Mouse (Mus musculus): ENCODE results near the gene Agpat4. TPM values are rescaled to one million over a fixed set of nuclear protein-coding genes. Genes with fewer than 3 reads are reported as not detected.

Gene Agpat4
- polyA plus RNA-seq, 1 experiment: 1.0 TPM

GRCm38 (mm10) chr17:12163903-12164302 lies 45.4 kb downstream of the Agpat4 start:
- peaks cover 4% of the 10 kb centered on the region; the same call in 1 of the 2 replicates for H3K4me1 ChIP-seq
- H3K9me3 ChIP-seq: no peaks in the 10 kb centered on the region
- no peak overlapping the region for H3K4me3 ChIP-seq (replicated peaks)
- H3K36me3 ChIP-seq (replicated peaks; ENCODE audit: low read length): no peaks in the 10 kb centered on the region
- peaks cover 2% of the 10 kb centered on the region for H3K27me3 ChIP-seq (replicated peaks)
- TF ChIP-seq GATA1 (IDR thresholded peaks at IDR 0.05; ENCODE audit: borderline replicate concordance, low read length): no peak

GRCm38 (mm10) chr17:12164507-12164906 lies 46.0 kb downstream of the Agpat4 start:
- Histone ChIP-seq H3K9me3 (no peaks in the 10 kb centered on the region), H3K27me3 (replicated peaks) (peaks cover 2% of the 10 kb centered on the region), H3K4me3 (replicated peaks) (no peak overlapping the region), H3K36me3 (replicated peaks; ENCODE audit: low read length) (no peaks in the 10 kb centered on the region), H3K4me1 (peaks cover 4% of the 10 kb centered on the region; the same call in 1 of the 2 replicates)
- TF ChIP-seq GATA1 (IDR thresholded peaks at IDR 0.05; ENCODE audit: borderline replicate concordance, low read length): no peak
- TF ChIP-seq FLI1 (IDR thresholded peaks at IDR 0.05; ENCODE audit: low read length): no peak

GRCm38 (mm10) chr17:12165009-12165695 lies 46.6 kb downstream of the Agpat4 start:
- Histone ChIP-seq H3K4me1 (peaks cover 8% of the 10 kb centered on the region), H3K27me3 (replicated peaks) (peaks cover 2% of the 10 kb centered on the region), H3K36me3 (replicated peaks; ENCODE audit: low read length) (no peaks in the 10 kb centered on the region), H3K9me3 (no peaks in the 10 kb centered on the region), H3K4me3 (replicated peaks) (no peak overlapping the region)
- no peak for TF ChIP-seq GATA1 (IDR thresholded peaks at IDR 0.05; ENCODE audit: borderline replicate concordance, low read length)
- TF ChIP-seq FLI1 (IDR thresholded peaks at IDR 0.05; ENCODE audit: low read length): no peak

- peaks cover 13% of the 10 kb centered on the region for H3K4me1 ChIP-seq
- no peak overlapping the region for H3K4me3 ChIP-seq (replicated peaks)
- no peaks in the 10 kb centered on the region for H3K36me3 ChIP-seq (replicated peaks; ENCODE audit: low read length)
Observed at GRCm38 (mm10) chr17:12165701-12166100, 47.2 kb downstream of the Agpat4 start.

GRCm38 (mm10) chr17:12168536-12168935 lies 50.0 kb downstream of the Agpat4 start:
- Histone ChIP-seq H3K36me3 (replicated peaks; ENCODE audit: low read length) (no peaks in the 10 kb centered on the region), H3K9me3 (no peaks in the 10 kb centered on the region), H3K27me3 (replicated peaks) (peaks cover 2% of the 10 kb centered on the region), H3K4me1 (peaks cover 20% of the 10 kb centered on the region), H3K4me3 (replicated peaks) (no peak overlapping the region)
- TF ChIP-seq FLI1 (IDR thresholded peaks at IDR 0.05; ENCODE audit: low read length): no peak
- no peak for TF ChIP-seq GATA1 (IDR thresholded peaks at IDR 0.05; ENCODE audit: borderline replicate concordance, low read length)

More at GRCm38 (mm10) chr17:12165701-12166100, 47.2 kb downstream of the Agpat4 start:
- H3K9me3 ChIP-seq: no peaks in the 10 kb centered on the region
- H3K27me3 ChIP-seq (replicated peaks): peaks cover 2% of the 10 kb centered on the region
- no peak for TF ChIP-seq FLI1 (IDR thresholded peaks at IDR 0.05; ENCODE audit: low read length)
- no peak for TF ChIP-seq GATA1 (IDR thresholded peaks at IDR 0.05; ENCODE audit: borderline replicate concordance, low read length)

GRCm38 (mm10) chr17:12169326-12169836 lies 50.9 kb downstream of the Agpat4 start:
- Histone ChIP-seq H3K27me3 (replicated peaks) (peaks cover 2% of the 10 kb centered on the region), H3K9me3 (0 out of 2 replicates have a peak, but pooled peaks cover 3% of the 10 kb centered on the region), H3K4me3 (replicated peaks) (no peak overlapping the region), H3K4me1 (peaks cover 20% of the 10 kb centered on the region), H3K36me3 (replicated peaks; ENCODE audit: low read length) (no peaks in the 10 kb centered on the region)
- TF ChIP-seq FLI1 (IDR thresholded peaks at IDR 0.05; ENCODE audit: low read length) (no peak), GATA1 (IDR thresholded peaks at IDR 0.05; ENCODE audit: borderline replicate concordance, low read length) (no peak)

GRCm38 (mm10) chr17:12170791-12171497 lies 52.4 kb downstream of the Agpat4 start:
- Histone ChIP-seq H3K4me3 (replicated peaks) (no peak overlapping the region), H3K27me3 (replicated peaks) (no peaks in the 10 kb centered on the region), H3K36me3 (replicated peaks; ENCODE audit: low read length) (no peaks in the 10 kb centered on the region), H3K4me1 (peaks cover 17% of the 10 kb centered on the region), H3K9me3 (0 out of 2 replicates have a peak, but pooled peaks cover 3% of the 10 kb centered on the region)
- TF ChIP-seq GATA1 (IDR thresholded peaks at IDR 0.05; ENCODE audit: borderline replicate concordance, low read length) (no peak), FLI1 (IDR thresholded peaks at IDR 0.05; ENCODE audit: low read length) (no peak)

GRCm38 (mm10) chr17:12171666-12172065 lies 53.2 kb downstream of the Agpat4 start:
- Histone ChIP-seq H3K9me3 (peaks cover 6% of the 10 kb centered on the region), H3K36me3 (replicated peaks; ENCODE audit: low read length) (no peaks in the 10 kb centered on the region), H3K4me3 (replicated peaks) (no peak overlapping the region), H3K4me1 (peaks cover 17% of the 10 kb centered on the region), H3K27me3 (replicated peaks) (no peaks in the 10 kb centered on the region)
- TF ChIP-seq GATA1 (IDR thresholded peaks at IDR 0.05; ENCODE audit: borderline replicate concordance, low read length) (no peak), FLI1 (IDR thresholded peaks at IDR 0.05; ENCODE audit: low read length) (no peak)

GRCm38 (mm10) chr17:12174221-12174620 lies 55.7 kb downstream of the Agpat4 start:
- Histone ChIP-seq H3K4me3 (replicated peaks) (no peak overlapping the region), H3K4me1 (peaks cover 17% of the 10 kb centered on the region), H3K9me3 (peaks cover 26% of the 10 kb centered on the region), H3K27me3 (replicated peaks) (no peaks in the 10 kb centered on the region), H3K36me3 (replicated peaks; ENCODE audit: low read length) (no peaks in the 10 kb centered on the region)
- TF ChIP-seq GATA1 (IDR thresholded peaks at IDR 0.05; ENCODE audit: borderline replicate concordance, low read length): no peak
- no peak for TF ChIP-seq FLI1 (IDR thresholded peaks at IDR 0.05; ENCODE audit: low read length)

- no peaks in the 10 kb centered on the region for H3K36me3 ChIP-seq (replicated peaks; ENCODE audit: low read length)
- H3K4me1 ChIP-seq: peaks cover 15% of the 10 kb centered on the region
- TF ChIP-seq GATA1 (IDR thresholded peaks at IDR 0.05; ENCODE audit: borderline replicate concordance, low read length): no peak
- TF ChIP-seq FLI1 (IDR thresholded peaks at IDR 0.05; ENCODE audit: low read length): no peak
- H3K27me3 ChIP-seq (replicated peaks): no peaks in the 10 kb centered on the region
- H3K4me3 ChIP-seq (replicated peaks): no peak overlapping the region
- H3K9me3 ChIP-seq: peaks cover 32% of the 10 kb centered on the region
Observed at GRCm38 (mm10) chr17:12174896-12175295, 56.4 kb downstream of the Agpat4 start.
